Mouse (Mus musculus): ENCODE measurements around the gene Akap8. TPM values are rescaled to one million over a fixed set of nuclear protein-coding genes. Genes with fewer than 3 reads are reported as not detected.

The Akap8 gene
- total RNA-seq, 2 experiments from 2014 or later: 83.8 to 86.1 TPM

DNA sequence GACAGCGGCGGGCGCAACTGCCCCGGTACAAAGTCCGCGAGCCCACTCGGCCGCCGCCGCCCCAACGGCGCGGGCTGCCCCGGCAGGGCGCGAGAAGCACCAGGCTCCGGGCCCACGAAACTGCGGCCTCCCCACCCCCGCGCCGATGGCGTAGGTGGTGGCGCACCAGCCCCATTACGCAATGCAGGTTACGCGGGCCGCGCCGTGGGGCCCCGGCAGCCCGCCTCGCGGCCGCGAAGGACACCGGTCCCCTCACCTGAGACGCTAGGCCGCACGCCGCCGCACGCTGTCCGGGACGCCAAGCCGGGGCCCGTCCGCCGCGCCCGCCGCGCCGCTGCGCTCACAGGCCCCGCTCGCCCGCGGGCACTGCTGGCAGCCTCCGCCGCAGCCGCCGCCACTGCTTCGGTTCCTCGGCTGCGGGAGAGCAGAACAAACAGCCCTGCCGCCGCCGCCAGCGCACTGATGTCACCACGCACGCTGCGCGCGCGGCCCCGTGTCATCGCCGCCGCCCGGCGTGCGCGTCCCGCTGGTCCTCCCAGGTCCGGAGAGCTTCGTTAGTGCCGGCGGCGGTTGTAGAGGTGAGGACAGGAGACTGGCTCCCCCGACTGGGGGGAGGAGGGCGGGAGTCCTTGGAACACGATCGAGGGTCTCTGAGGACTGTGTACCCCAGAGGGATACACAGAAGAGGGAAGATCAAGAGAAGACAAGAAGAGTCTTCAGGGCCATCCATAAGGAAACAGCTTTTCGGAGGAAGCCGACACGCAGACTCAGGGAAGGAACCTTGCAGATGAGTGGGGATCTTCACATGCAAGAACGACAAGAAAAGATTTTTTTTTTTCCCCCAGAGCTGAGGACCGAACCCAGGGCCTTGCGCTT lies 36.5 kb downstream of the Akap8 start, which contains the start of gene Brd4:
Gene Brd4 (minus strand): TSS at position 461 of the 876 bp plus-strand sequence.
- peak; percentile 91 to 92 for DNase-seq (ENCODE audit: low spot score in 2 of 2)

DNA sequence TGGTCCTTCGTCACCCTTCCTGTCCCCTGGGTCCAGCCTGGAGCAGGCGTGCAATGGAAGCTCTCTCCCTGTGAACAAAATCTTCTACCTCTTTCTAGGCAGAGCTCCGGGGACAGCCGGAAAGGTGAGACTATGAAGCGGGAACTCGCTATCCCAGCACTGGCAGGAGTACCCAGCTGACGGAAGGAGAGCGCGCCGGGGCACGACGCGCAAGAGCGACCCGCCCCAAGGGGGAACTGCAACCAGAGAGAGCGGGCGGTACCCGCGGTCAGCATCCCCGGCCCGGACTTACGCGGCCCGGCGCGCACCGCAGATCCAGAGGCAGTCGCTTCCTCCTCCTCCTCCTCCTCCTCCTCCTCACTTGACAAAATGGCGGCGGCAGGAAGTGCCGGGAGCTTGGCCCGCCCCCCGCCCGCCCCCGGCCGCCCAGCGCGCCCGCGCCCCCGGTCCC lies 37.2 kb downstream of the Akap8 start:
- peak; percentile 36 to 40 for DNase-seq (ENCODE audit: low spot score in 2 of 2)

DNA sequence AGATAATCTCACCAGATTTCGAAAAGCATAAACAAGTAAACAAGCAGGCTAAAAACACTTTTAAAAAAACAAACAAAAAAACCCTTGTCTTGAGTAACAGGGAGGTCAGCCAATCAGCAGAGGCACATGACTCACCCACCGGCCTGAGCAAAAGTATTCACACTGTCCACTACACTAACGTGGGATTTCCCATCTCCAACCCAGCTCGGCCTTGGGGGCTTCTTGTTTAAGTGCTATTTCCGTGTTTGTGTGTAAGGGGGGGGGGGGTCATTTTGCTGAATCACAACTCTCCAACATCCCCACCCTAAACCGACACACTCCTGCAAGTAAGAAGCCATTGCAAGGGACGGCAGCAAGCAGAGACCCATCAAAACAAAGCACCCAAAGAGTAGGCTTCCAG lies 37.7 kb downstream of the Akap8 start:
- DNase-seq (ENCODE audit: low spot score in 2 of 2): no peak

DNA sequence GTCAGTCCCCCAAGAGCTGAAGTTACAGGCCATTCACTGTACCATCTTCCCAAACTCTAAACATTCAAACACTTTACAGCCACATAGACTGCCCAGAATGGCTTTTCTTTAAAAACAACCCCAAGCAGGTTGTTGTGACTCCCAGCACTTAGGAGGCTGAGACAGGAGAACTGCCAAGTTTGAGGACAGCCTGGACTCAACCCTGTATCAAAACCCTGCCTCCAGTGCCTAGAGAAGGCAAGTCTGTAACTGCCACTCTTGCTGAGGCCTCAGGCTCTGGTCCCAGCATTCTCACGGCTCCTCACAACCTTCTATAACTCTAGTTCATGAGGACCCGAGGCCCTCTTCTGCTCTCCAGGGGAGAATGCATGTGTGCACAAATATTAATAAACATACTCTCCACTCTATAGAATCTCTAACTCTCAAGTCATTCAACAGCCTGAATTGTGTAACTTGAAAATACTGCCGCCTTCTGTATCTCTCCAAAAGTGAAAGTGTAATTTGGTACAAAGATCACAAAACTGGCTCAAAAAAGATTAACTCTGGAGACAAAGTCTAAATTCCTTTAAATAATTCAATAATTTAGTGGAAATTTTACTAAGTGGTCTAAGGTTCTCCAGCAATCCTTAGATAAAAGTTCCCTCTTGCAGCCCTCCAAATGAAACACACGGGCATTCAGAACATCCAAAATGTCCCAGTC lies 39.3 kb downstream of the Akap8 start:
- DNase-seq (ENCODE audit: low spot score in 2 of 2): no peak

DNA sequence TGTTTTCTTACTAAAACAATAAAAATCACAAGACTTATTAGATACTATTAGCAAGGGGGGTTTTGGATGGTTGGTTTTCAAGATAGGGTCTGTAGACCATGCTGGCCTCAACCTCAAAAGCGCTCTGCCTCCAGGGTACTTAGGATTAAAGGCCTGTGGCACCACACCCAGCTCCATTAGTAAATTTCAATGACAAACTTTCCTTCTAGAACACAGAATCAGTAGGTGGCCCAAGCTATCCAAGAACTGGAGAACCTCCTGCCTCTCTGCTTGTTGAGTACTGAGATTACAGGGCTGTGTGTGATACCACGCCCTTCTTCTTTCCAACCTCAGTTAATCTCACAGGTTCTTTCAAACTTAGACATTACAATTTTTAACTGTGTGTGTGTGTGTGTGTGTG lies 39.9 kb downstream of the Akap8 start:
- no peak for DNase-seq (ENCODE audit: low spot score in 2 of 2)

- no peak for DNase-seq (ENCODE audit: low spot score in 2 of 2)
Measured at GRCm38 (mm10) chr17:32280575-32280974, 40.5 kb downstream of the Akap8 start.

DNA sequence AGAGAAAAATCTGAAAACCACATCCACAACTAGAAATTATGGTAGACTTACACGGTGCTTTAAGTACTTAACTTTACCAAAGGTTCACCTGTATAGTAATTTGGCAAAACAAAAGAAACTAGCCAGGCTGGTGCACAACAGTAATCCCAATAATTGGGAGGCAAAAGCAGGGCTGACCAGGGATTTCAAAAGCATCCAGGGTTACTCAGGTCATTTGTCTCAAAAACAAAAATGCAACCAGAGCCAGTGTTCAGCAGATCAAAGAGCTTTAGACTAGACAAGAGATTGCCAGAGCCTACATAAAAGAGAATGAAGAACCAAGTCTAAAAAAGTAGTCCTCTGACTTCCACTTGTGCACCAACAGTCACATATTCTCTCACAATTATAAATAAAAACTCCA lies 43.8 kb downstream of the Akap8 start:
- no peak for DNase-seq (ENCODE audit: low spot score in 2 of 2)

GRCm38 (mm10) chr17:32275568-32275967 lies 45.5 kb downstream of the Akap8 start:
- no peak for DNase-seq (ENCODE audit: low spot score in 2 of 2)

DNA sequence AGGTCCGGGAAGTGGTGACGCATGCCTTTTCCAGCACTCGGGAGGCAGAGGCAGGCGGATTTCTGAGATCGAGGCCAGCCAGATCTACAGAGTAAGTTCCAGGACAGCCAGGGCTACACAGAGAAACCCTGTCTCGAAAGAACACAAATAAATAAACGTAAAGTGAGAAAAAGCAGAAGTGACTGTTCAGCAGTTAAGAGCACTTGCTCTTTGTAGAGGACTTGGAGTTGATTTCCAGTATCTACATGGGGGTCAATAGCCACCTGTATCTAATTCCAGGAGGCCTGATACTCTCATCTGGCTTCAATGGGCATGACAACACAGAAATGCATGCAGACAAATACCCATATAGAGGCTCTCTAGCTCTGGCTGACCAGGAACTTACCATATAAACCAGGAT lies 51.9 kb downstream of the Akap8 start:
- DNase-seq (ENCODE audit: low spot score in 2 of 2): no peak

DNA sequence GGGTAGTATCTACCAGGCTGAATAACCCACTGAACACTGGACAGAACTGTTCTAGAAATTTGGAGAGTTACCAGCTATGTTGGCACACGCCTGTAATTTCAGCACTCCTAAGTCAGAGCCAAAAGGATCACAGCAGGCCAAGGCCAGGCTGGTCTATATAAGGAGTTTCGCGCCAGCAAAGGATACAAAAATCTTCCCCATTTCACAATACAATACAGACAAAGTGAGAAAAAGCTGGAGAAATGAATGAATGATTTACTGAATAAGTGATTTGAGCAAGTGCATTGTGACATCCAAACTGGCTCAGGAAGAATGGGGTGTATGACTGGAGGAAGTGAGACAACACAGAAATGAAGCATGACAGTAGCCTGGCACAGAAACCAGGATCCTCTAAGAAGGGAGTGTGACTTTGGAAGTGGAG lies 52.5 kb downstream of the Akap8 start:
- peak in 1 of 2 experiments; percentile 33 for DNase-seq (ENCODE audit: low spot score in 2 of 2)

DNA sequence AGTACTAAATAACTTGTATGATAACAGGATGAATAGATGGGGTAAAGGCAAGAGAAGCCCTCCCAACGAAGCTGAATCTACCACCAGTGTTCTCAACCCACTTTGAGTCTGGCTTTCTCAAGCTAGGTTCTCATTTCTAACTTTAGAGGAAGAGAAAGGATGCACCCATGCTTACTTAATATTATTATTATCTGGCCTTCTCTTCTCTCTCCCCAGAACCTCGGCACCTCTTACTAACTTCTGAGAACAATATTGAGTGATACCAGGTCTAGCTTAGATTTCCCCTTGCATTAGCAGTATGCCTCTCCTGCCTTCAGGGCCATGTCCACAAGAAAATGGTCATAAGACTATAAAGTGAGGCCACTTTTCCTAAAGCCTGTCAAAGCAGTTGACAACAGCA lies 52.9 kb downstream of the Akap8 start:
- DNase-seq (ENCODE audit: low spot score in 2 of 2): no peak

DNA sequence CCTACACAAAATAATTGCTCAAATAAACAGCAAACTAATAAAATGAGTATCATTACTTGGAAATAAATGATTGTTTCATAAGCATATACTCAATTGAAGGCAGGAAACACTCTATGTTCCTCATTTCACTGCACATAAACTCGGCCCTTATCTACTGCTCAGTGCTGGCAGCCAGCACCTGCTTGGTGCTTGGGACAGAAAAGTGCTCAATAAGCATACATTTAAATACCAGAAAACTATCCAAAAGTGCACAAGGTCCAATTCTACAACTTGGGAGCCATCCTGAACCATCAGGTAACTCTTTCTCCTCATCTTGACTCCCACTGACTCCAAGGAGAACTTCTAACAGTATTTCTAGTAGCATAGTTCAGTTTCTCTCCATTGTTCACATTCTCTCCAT lies 53.4 kb downstream of the Akap8 start:
- no peak for DNase-seq (ENCODE audit: low spot score in 2 of 2)

GRCm38 (mm10) chr17:32263672-32264071 lies 57.4 kb downstream of the Akap8 start:
- peak in 1 of 2 experiments; percentile 43 for DNase-seq (ENCODE audit: low spot score in 2 of 2)

- peak; percentile 40 to 89 for DNase-seq (ENCODE audit: low spot score in 2 of 2)
Measured at GRCm38 (mm10) chr17:32262831-32263559, 58.0 kb downstream of the Akap8 start.

DNA sequence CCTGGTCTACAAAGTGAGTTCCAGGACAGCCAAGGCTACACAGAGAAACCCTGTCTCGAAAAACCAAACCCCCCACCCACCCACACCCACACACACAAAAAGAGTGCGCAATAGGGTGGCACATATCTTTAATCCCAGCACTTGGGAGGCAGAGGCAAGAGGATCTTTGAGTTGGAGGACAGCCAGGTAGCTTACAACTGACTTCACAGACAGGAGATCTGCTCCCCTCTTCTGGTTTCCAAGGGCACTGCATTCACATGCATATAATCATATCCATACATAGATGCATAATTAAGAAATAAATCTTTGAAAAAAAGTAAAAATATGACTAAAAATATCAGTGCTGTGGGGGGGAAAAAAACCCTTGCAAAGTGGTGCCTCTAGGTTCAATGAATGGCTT lies 62.2 kb downstream of the Akap8 start:
- no peak for DNase-seq (ENCODE audit: low spot score in 2 of 2)

- no peak for DNase-seq (ENCODE audit: low spot score in 2 of 2)
Measured at GRCm38 (mm10) chr17:32257944-32258343, 63.1 kb downstream of the Akap8 start.

- DNase-seq (ENCODE audit: low spot score in 2 of 2): no peak
Measured at GRCm38 (mm10) chr17:32257452-32257851, 63.6 kb downstream of the Akap8 start.

GRCm38 (mm10) chr17:32256896-32257295 lies 64.1 kb downstream of the Akap8 start:
- no peak for DNase-seq (ENCODE audit: low spot score in 2 of 2)
